Mouse (Mus musculus) kidney, adult 2 months (tissue): ENCODE measurements around the gene Mettl15. TPM values are rescaled to one million over a fixed set of nuclear protein-coding genes. Genes with fewer than 3 reads are reported as not detected.
A peak's percentile ranks its signal among the peaks of the same experiment; 100 is the strongest.

Source experiments
- DNase-seq: peaks from one replicate; pipeline ENCODE4 v3.0.0; 2021
- H3K27ac ChIP-seq: fragments of 200-500 bp; 2 replicates; pipeline ENCODE4 v1.5.1; 2012; ENCODE audit warnings: low read depth, low read length, control low read depth, inconsistent platforms; ENCODE audit not compliant: insufficient read depth
- H3K27me3 ChIP-seq: fragments of 200-500 bp; replicated peaks from 2 replicates; pipeline ENCODE4 v1.6.1; 2012; ENCODE audit warnings: mild to moderate bottlenecking, moderate library complexity, low read length, inconsistent platforms; ENCODE audit not compliant: control insufficient read depth, insufficient read depth
- H3K36me3 ChIP-seq: fragments of 200-500 bp; 2 replicates; pipeline ENCODE4 v1.6.1; 2012; ENCODE audit warnings: mild to moderate bottlenecking, moderate library complexity, low read length, inconsistent platforms; ENCODE audit not compliant: control insufficient read depth, insufficient read depth
- H3K4me1 ChIP-seq: fragments of 200-500 bp; 2 replicates; pipeline ENCODE4 v1.6.1; 2011; ENCODE audit warnings: low read length; ENCODE audit not compliant: control insufficient read depth, insufficient read depth
- H3K4me3 ChIP-seq: fragments of 200-500 bp; 2 replicates; pipeline ENCODE4 v1.5.1; 2011; ENCODE audit warnings: mild to moderate bottlenecking, low read depth, low read length, control low read depth; ENCODE audit not compliant: insufficient read depth
- CTCF ChIP-seq: fragments of 200-500 bp; conservative IDR thresholded peaks from 2 replicates; pipeline ENCODE4 v1.5.1; 2011; ENCODE audit warnings: low read depth, mild to moderate bottlenecking, control low read depth, low read length, moderate library complexity, mixed read lengths; ENCODE audit not compliant: insufficient read depth, insufficient read length
- POLR2A ChIP-seq: fragments of 200-500 bp; IDR thresholded peaks from one replicate; pipeline ENCODE4 v1.6.1; 2011; ENCODE audit warnings: low read depth, low read length, control low read depth
- WGBS: fragments of 180-500 bp; shearing (Covaris S2); methylation state at CpG from one replicate; pipeline ENCODE4 v1.1.7; 2018; 5-methylcytosine and 5-hydroxymethylcytosine counted together
- polyA plus RNA-seq: library from polyadenylated mRNA; depleted of rRNA; stranded (reverse); fragments of >200 nt; gene quantifications from 2 replicates; pipeline ENCODE4 v1.2.3, GENCODE M21; 2012

Gene Mettl15
- polyA plus RNA-seq, 1 experiment, result 7.9 TPM

DNA sequence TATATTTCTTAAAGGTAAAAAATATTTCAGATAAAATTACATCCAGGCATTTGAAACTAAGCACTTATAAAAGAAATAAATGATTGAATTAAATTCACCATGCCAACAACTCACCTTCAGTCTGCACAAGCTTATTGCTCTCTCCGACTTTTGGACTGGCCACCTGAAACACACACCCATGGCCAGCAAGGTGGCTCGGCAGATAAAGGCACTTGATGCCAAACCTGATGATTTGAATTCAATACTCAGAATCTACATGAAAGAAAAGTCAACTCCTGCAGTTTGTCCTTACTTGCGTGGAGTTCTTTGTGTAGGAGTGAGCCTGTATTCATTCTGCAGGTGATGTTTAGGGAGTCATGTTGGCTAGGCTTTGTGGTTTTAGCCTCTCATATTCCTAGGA, 3.6 kb upstream of the Mettl15 start:
- Histone ChIP-seq H3K4me3 (no peak overlapping the region), H3K27ac (no peak overlapping the region), H3K4me1 (no peaks in the 10 kb centered on the region; the same call in 1 of the 2 replicates), H3K27me3 (no peaks in the 10 kb centered on the region), H3K36me3 (no peaks in the 10 kb centered on the region)
- 92% methylated on average over 3 of the region's 3 CpGs for WGBS
- no peak for TF ChIP-seq POLR2A
- no peak for TF ChIP-seq CTCF
- DNase-seq, result no peak

DNA sequence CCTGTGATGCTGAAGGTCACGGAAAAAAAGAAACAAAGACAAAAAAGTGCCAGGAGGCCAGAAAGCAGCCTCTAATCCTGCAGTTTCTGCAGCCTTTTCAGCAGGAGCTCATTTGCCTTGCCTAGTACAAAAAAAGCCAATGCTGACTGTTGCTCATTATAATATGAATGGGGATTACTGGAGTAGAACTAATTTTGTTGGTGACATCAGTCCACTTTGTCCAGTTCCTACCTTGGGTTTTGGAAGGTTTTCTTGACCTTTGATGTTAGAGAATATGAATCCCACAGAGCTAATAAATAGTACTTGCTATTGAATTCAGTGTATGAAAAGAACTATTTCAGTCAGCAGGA, 768 bp upstream of the Mettl15 start:
- DNase-seq, result no peak
- H3K4me1 ChIP-seq, result no peaks in the 10 kb centered on the region; the same call in 1 of the 2 replicates
- H3K4me3 ChIP-seq, result peak overlapping the region; percentile 73
- peak overlapping the region; percentile 33; the same call in 1 of the 2 replicates for H3K27ac ChIP-seq
- H3K27me3 ChIP-seq, result no peaks in the 10 kb centered on the region
- no peaks in the 10 kb centered on the region for H3K36me3 ChIP-seq
- WGBS, result 0% methylated on average over 1 of the region's 1 CpGs
- TF ChIP-seq CTCF, result no peak
- TF ChIP-seq POLR2A, result no peak

DNA sequence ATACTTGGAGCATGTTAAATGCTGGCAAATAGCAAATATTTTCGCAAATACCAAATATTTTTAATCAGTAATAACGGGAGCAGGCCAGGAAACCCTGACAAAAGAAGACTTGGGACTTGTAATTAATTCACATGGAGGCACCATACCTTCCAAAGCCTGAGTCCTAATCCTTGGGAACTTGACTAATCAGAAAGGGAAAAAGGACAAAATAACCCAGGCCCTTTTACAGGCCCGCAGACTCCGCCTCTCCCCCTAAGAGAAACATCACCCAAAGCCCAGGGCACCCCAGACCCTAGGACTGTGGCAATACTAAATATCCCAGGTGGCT, 312 bp downstream of the Mettl15 start:
- TF ChIP-seq POLR2A, result no peak
- TF ChIP-seq CTCF, result no peak
- DNase-seq, result no peak
- Histone ChIP-seq H3K4me3 (peak overlapping the region; percentile 50), H3K36me3 (no peaks in the 10 kb centered on the region), H3K27me3 (no peaks in the 10 kb centered on the region), H3K27ac (0 out of 2 replicates have a peak overlapping the region, but pooled peaks have one; percentile 40), H3K4me1 (no peaks in the 10 kb centered on the region; the same call in 1 of the 2 replicates)
- 4% methylated on average over 4 of the region's 4 CpGs for whole genome bisulfite sequencing

DNA sequence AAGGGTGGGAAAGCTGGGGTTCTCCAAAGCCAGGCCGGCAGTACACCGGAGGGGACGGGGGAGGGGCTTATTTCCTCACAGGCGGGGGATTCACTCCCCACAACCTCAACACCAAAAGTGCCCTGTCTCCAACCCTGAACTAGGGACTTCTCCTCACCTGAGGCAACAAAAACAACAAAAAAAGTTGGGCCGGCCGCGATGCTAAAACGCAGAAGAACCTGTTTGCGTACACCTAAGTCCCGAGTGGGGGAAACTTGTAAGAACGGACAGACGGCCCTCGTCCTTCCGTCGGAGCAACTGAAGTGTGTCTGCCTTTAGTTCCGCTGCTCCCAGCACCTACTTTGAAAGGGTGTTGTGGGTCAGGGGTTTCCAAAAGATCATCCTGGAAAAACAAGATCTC, 2.5 kb downstream of the Mettl15 start:
- Histone ChIP-seq H3K27me3 (no peaks in the 10 kb centered on the region), H3K36me3 (no peaks in the 10 kb centered on the region), H3K4me1 (no peaks in the 10 kb centered on the region; the same call in 1 of the 2 replicates), H3K4me3 (peak overlapping the region; percentile 54), H3K27ac (no peak overlapping the region)
- TF ChIP-seq POLR2A (no peak), CTCF (no peak)
- WGBS, result under 1% methylated on average over 16 of the region's 16 CpGs
- DNase-seq, result peak; percentile 74

DNA sequence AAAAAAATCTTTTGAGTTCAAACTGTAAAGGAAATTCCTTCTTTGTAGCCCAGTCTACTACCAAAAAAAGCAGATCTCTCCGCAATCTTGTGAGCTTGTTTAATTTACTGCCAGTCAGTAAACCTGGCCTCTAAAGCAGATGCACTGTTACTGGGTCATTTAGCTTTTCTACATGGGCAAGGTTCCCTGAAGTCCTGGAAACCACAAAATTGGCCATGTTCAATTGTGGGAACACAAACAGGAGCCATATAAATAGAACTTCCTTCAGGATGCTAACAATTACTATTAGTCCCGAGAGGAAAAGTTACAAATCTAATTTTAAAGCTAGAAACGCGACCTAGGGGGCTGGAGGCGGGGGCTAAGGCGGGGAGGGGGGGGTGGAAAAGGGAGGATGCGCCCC, 3.0 kb downstream of the Mettl15 start:
- TF ChIP-seq CTCF (no peak), POLR2A (no peak)
- 2% methylated on average over 7 of the region's 7 CpGs for WGBS
- no peaks in the 10 kb centered on the region for H3K27me3 ChIP-seq
- peak overlapping the region; percentile 54 for H3K4me3 ChIP-seq
- peak; percentile 12 for DNase-seq
- H3K27ac ChIP-seq, result no peak overlapping the region
- no peaks in the 10 kb centered on the region for H3K36me3 ChIP-seq
- no peaks in the 10 kb centered on the region; the same call in 1 of the 2 replicates for H3K4me1 ChIP-seq

DNA sequence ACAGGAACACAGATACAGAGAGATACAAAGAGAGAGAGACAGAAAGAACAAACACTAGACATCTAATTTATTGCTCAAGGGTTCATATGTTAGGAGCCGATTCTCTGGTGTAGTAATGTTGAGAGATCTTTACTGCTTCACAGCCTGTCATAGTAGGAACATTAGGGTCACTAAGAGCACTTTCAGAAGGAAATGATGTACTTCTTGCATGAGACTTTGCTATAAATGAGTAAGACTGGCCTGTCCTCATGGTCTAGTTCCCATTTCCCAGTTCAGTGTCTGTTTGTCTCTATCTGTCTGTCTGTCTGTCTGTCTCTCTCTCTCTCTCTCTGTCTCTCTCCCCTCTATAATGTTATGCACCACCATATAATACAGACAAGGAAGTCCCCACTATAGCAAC, 7.5 kb downstream of the Mettl15 start:
- H3K27me3 ChIP-seq, result no peaks in the 10 kb centered on the region
- H3K36me3 ChIP-seq, result no peaks in the 10 kb centered on the region
- no peak for DNase-seq
- H3K27ac ChIP-seq, result no peak overlapping the region
- no peak overlapping the region for H3K4me3 ChIP-seq
- H3K4me1 ChIP-seq, result no peaks in the 10 kb centered on the region
- no peak for TF ChIP-seq CTCF
- no peak for TF ChIP-seq POLR2A
- WGBS, result 24% methylated on average over 1 of the region's 1 CpGs

DNA sequence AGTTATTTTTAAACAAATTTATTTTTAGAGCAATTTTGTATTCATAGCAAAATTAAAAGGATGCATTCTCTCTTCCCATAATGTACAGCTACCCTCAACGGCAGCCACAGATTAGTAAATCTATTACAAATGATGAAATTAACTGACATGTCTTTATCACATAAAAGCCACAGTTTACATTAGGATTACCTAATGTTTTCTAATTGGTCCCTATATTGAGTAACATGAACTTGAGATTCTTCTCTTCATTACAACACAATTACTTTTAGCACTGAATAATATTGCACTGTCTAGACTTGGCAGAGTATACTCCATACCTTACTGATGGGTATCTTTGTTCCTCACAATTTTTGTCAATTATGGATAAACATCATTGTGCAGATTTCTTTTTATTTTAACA, 17.8 kb downstream of the Mettl15 start:
- H3K27ac ChIP-seq, result no peak overlapping the region

DNA sequence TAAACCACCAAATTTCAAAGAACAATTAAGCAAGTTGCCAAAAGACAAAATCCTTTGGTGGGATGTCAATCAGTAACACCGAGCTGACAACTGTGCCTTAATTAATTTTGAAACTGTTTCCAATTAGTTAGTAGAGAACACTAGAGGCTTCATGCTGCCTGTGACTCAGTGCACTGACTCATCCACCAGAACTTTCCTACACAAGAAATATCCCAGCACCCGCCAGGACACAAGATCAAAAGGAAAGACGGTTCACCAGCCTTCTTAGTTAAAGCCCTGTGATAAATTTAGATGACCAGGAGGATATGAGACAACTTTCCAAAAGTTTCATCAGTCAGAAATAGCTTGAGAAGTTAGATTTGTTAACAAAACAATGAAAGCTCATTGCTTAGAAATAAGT, 38.6 kb downstream of the Mettl15 start:
- DNase-seq, result no peak
- Histone ChIP-seq H3K4me3 (no peak overlapping the region), H3K36me3 (no peaks in the 10 kb centered on the region), H3K27ac (no peak overlapping the region), H3K27me3 (no peaks in the 10 kb centered on the region), H3K4me1 (no peaks in the 10 kb centered on the region)
- no peak for TF ChIP-seq POLR2A
- no peak for TF ChIP-seq CTCF
- whole genome bisulfite sequencing, result 60% methylated on average over 3 of the region's 3 CpGs

More for the DNA sequence above, 17.8 kb downstream of the Mettl15 start:
- no peak for TF ChIP-seq CTCF
- no peak for TF ChIP-seq POLR2A
- 94% methylated on average over 1 of the region's 1 CpGs for WGBS
- DNase-seq, result no peak
- Histone ChIP-seq H3K36me3 (no peaks in the 10 kb centered on the region), H3K4me1 (no peaks in the 10 kb centered on the region), H3K27me3 (no peaks in the 10 kb centered on the region), H3K4me3 (no peak overlapping the region)
